8 mouse cellular contexts compared by ENCODE assay signal in genomic region chr6:38874565-38875257, GRCm38 (mm10). TPM values are rescaled to one million over a fixed set of nuclear protein-coding genes. Genes with fewer than 3 reads are reported as not detected.
DNase-seq lines count a peak whose midpoint lies in the region; ATAC-seq and TF ChIP-seq lines count a peak whose summit lies in the region.

No protein-coding gene starts in this region.

- H3K4me2 ChIP-seq in embryonic facial prominence, embryonic 15.5 days (replicated peaks): peak overlapping the region; percentile 70
- H3K4me2 ChIP-seq in hindbrain, embryonic 14.5 days (replicated peaks): peak overlapping the region; percentile 58
- peak overlapping the region; percentile 83 for H3K4me2 ChIP-seq in liver, embryonic 15.5 days

- no peaks in the 10 kb centered on the region for H3K27me3 ChIP-seq in ES-Bruce4 (ENCODE audit: control insufficient read depth, insufficient read depth, low read length, poor library complexity, severe bottlenecking)
- no peaks in the 10 kb centered on the region for H3K27me3 ChIP-seq in embryonic facial prominence, embryonic 15.5 days
- H3K27me3 ChIP-seq in hindbrain, embryonic 14.5 days (ENCODE audit: control insufficient read depth, insufficient read depth, low read length): no peaks in the 10 kb centered on the region
- H3K27me3 ChIP-seq in liver, embryonic 15.5 days: no peaks in the 10 kb centered on the region

- TF ChIP-seq EP300 in ES-Bruce4 (IDR thresholded peaks at IDR 0.05; ENCODE audit: insufficient read depth, low read depth, low read length): no peak

- TF ChIP-seq CTCF in ES-Bruce4 (IDR thresholded peaks at IDR 0.05; ENCODE audit: low read depth, low read length): no peak
- TF ChIP-seq CTCF in olfactory bulb, adult 2 months (IDR thresholded peaks at IDR 0.05; ENCODE audit: insufficient read depth, low read depth, low read length): no peak

- peak; percentile 29 for DNase-seq in adrenal gland, postnatal 10 days
- no peak for DNase-seq in adrenal gland, postnatal 25 days
- peak; percentile 45 for DNase-seq in hindbrain, embryonic 14.5 days (ENCODE audit: low spot score)
- no peak for DNase-seq in urinary bladder, adult 2 months (ENCODE audit: low spot score)

- WGBS in embryonic facial prominence, embryonic 15.5 days: under 1% methylated on average over 23 of the region's 23 CpGs
- WGBS in hindbrain, embryonic 14.5 days: under 1% methylated on average over 23 of the region's 23 CpGs
- under 1% methylated on average over 23 of the region's 23 CpGs for WGBS in liver, embryonic 15.5 days (ENCODE audit: insufficient replicate concordance)
- WGBS in olfactory bulb, adult 2 months: under 1% methylated on average over 23 of the region's 23 CpGs

- H3K36me3 ChIP-seq in ES-Bruce4 (ENCODE audit: control insufficient read depth, insufficient read depth, low read length, poor library complexity, severe bottlenecking): no peaks in the 10 kb centered on the region
- no peaks in the 10 kb centered on the region for H3K36me3 ChIP-seq in embryonic facial prominence, embryonic 15.5 days
- H3K36me3 ChIP-seq in hindbrain, embryonic 14.5 days (replicated peaks; ENCODE audit: control insufficient read depth, insufficient read depth): no peaks in the 10 kb centered on the region
- peaks cover 28% of the 10 kb centered on the region for H3K36me3 ChIP-seq in liver, embryonic 15.5 days (replicated peaks)

- peak overlapping the region; percentile 97 for H3K9ac ChIP-seq in ES-Bruce4 (ENCODE audit: low read depth, poor library complexity, severe bottlenecking)
- H3K9ac ChIP-seq in embryonic facial prominence, embryonic 15.5 days: peak overlapping the region; percentile 97
- H3K9ac ChIP-seq in hindbrain, embryonic 14.5 days: peak overlapping the region; percentile 100
- H3K9ac ChIP-seq in liver, embryonic 15.5 days: peak overlapping the region; percentile 100

- TF ChIP-seq POLR2A in ES-Bruce4 (IDR thresholded peaks at IDR 0.05; ENCODE audit: insufficient read depth, low read length): no peak
- TF ChIP-seq POLR2A in olfactory bulb, adult 2 months (IDR thresholded peaks at IDR 0.05; ENCODE audit: insufficient read depth, low read depth, low read length): no peak

- H3K4me3 ChIP-seq in ES-Bruce4 (ENCODE audit: low read depth, low read length): peak overlapping the region; percentile 92
- peak overlapping the region; percentile 96 for H3K4me3 ChIP-seq in embryonic facial prominence, embryonic 15.5 days (replicated peaks)
- peak overlapping the region; percentile 96 for H3K4me3 ChIP-seq in hindbrain, embryonic 14.5 days (replicated peaks; ENCODE audit: low read length)
- H3K4me3 ChIP-seq in liver, embryonic 15.5 days (replicated peaks): peak overlapping the region; percentile 97
- peak overlapping the region; percentile 93 for H3K4me3 ChIP-seq in olfactory bulb, adult 2 months (ENCODE audit: insufficient read depth, low read depth, low read length)

- no peaks in the 10 kb centered on the region for H3K4me1 ChIP-seq in ES-Bruce4 (ENCODE audit: control insufficient read depth, insufficient read depth, low read length)
- peaks cover 14% of the 10 kb centered on the region for H3K4me1 ChIP-seq in embryonic facial prominence, embryonic 15.5 days
- peaks cover 41% of the 10 kb centered on the region for H3K4me1 ChIP-seq in hindbrain, embryonic 14.5 days (replicated peaks; ENCODE audit: control insufficient read depth, insufficient read depth, low read length)
- peaks cover 60% of the 10 kb centered on the region for H3K4me1 ChIP-seq in liver, embryonic 15.5 days (replicated peaks)
- peaks cover 2% of the 10 kb centered on the region; the same call in 1 of the 2 replicates for H3K4me1 ChIP-seq in olfactory bulb, adult 2 months (ENCODE audit: control insufficient read depth, insufficient read depth, low read length)

- no peak for ATAC-seq in embryonic facial prominence, embryonic 15.5 days (ENCODE audit: insufficient number of reproducible peaks, low FRiP score, low TSS enrichment, low read depth)
- ATAC-seq in hindbrain, embryonic 14.5 days (ENCODE audit: low FRiP score): no peak
- 0 out of 2 replicates have a peak, but pooled peaks have one; percentile 17 for ATAC-seq in liver, embryonic 15.5 days (ENCODE audit: insufficient read depth)

- H3K9me3 ChIP-seq in ES-Bruce4 (replicated peaks; ENCODE audit: control insufficient read depth, insufficient read depth, low read length, poor library complexity, severe bottlenecking): no peaks in the 10 kb centered on the region
- no peaks in the 10 kb centered on the region for H3K9me3 ChIP-seq in embryonic facial prominence, embryonic 15.5 days (replicated peaks)
- no peaks in the 10 kb centered on the region for H3K9me3 ChIP-seq in hindbrain, embryonic 14.5 days (ENCODE audit: control insufficient read depth, low read length)
- H3K9me3 ChIP-seq in liver, embryonic 15.5 days (replicated peaks): no peaks in the 10 kb centered on the region

- no peak overlapping the region for H3K27ac ChIP-seq in ES-Bruce4 (ENCODE audit: insufficient read depth, low read length)
- peak overlapping the region; percentile 94 for H3K27ac ChIP-seq in embryonic facial prominence, embryonic 15.5 days (replicated peaks)
- peak overlapping the region; percentile 98 for H3K27ac ChIP-seq in hindbrain, embryonic 14.5 days
- peak overlapping the region; percentile 99 for H3K27ac ChIP-seq in liver, embryonic 15.5 days (replicated peaks)
- H3K27ac ChIP-seq in olfactory bulb, adult 2 months (ENCODE audit: insufficient read depth, low read depth, low read length): no peak overlapping the region

RNA-seq across cellular contexts. Expression of gene Tbxas1, which starts 0.5 kb away (rescaled TPM):
- total RNA-seq in adrenal gland, postnatal 10 days (2021): 1 to 10 TPM; 3.1 to 3.7 TPM
- 5.3 and 7.8 TPM in 2 replicates for total RNA-seq in adrenal gland, postnatal 25 days (2021)
- not detected in 2 replicates for polyA plus RNA-seq in ES-Bruce4 (2011; ENCODE audit: insufficient read depth, insufficient read length, low read depth, missing spikeins)
- polyA plus RNA-seq in embryonic facial prominence, embryonic 15.5 days (2015; fragmentation: Nextera tagmentation; extraction: Ambion mirVana): 2.5 and 2.6 TPM in 2 replicates
- 1.6 and 2.2 TPM in 2 replicates for polyA plus RNA-seq in hindbrain, embryonic 14.5 days (2014; fragmentation: Nextera tagmentation; extraction: Ambion mirVana)
- 9.0 and 10.4 TPM in 2 replicates for polyA plus RNA-seq in liver, embryonic 15.5 days (2015; fragmentation: Nextera tagmentation; extraction: Ambion mirVana)
- polyA plus RNA-seq in olfactory bulb, adult 2 months (2012; ENCODE audit: insufficient read depth, insufficient read length, low replicate concordance, missing spikeins): not detected in 2 replicates
- polyA plus RNA-seq in urinary bladder, adult 2 months (2012; rRNA removed): 5.1 and 5.2 TPM in 2 replicates

RNA-seq across cellular contexts. Expression of gene Hipk2, which starts 1.3 kb away (rescaled TPM):
- 10 to 100 TPM; 72.8 to 88.4 TPM for total RNA-seq in adrenal gland, postnatal 10 days (2021)
- 137 TPM in 2 replicates for total RNA-seq in adrenal gland, postnatal 25 days (2021)
- 16.8 and 17.8 TPM in 2 replicates for polyA plus RNA-seq in ES-Bruce4 (2011; ENCODE audit: insufficient read depth, insufficient read length, low read depth, missing spikeins)
- polyA plus RNA-seq in embryonic facial prominence, embryonic 15.5 days (2015; fragmentation: Nextera tagmentation; extraction: Ambion mirVana): 13.5 and 13.9 TPM in 2 replicates
- polyA plus RNA-seq in hindbrain, embryonic 14.5 days (2014; fragmentation: Nextera tagmentation; extraction: Ambion mirVana): 33.8 and 36.9 TPM in 2 replicates
- 18.0 and 23.4 TPM in 2 replicates for polyA plus RNA-seq in liver, embryonic 15.5 days (2015; fragmentation: Nextera tagmentation; extraction: Ambion mirVana)
- polyA plus RNA-seq in olfactory bulb, adult 2 months (2012; ENCODE audit: insufficient read depth, insufficient read length, low replicate concordance, missing spikeins): not detected in 2 replicates
- polyA plus RNA-seq in urinary bladder, adult 2 months (2012; rRNA removed): 4.5 and 8.6 TPM in 2 replicates

Comparison
In these comparisons a context has a peak if more than half of its experiments do, and no peak if none do; other contexts are left out.
1. DNase-seq: peak in adrenal gland, postnatal 10 days (single experiment) and hindbrain, embryonic 14.5 days (single experiment); none in adrenal gland, postnatal 25 days (single experiment) and urinary bladder, adult 2 months (single experiment).
2. H3K27ac ChIP-seq: peak in embryonic facial prominence, embryonic 15.5 days (single experiment), hindbrain, embryonic 14.5 days (single experiment) and liver, embryonic 15.5 days (single experiment); none in ES-Bruce4 (single experiment) and olfactory bulb, adult 2 months (single experiment).
3. Peak in every context shown above with its lines, with median percentiles within 50 percentile points of each other: H3K4me3 ChIP-seq, H3K9ac ChIP-seq and H3K4me2 ChIP-seq.